Mouse (Mus musculus) embryo, embryonic 10 days (tissue): ENCODE data around the gene Gm960.
"Not testable (repeated sequence)": the region's sequence is repeated elsewhere in the genome, so short reads cannot be mapped to it uniquely, and the experiment has no call there.

Source experiments
- DNase-seq: peaks from one replicate; pipeline ENCODE4 v3.0.0-alpha.2; 2015; ENCODE audit warnings: low spot score

Gm960 gene

GRCm38 (mm10) chr19:4588430-4588829, 110.0 kb downstream of the Gm960 start:
- DNase-seq, result no peak

GRCm38 (mm10) chr19:4587426-4587825, 111.0 kb downstream of the Gm960 start:
- DNase-seq, result no peak

GRCm38 (mm10) chr19:4586783-4587182, 111.7 kb downstream of the Gm960 start:
- DNase-seq, result not testable (repeated sequence)

GRCm38 (mm10) chr19:4583856-4584255, 114.6 kb downstream of the Gm960 start:
- no peak for DNase-seq

GRCm38 (mm10) chr19:4579296-4579695, 119.2 kb downstream of the Gm960 start:
- DNase-seq, result no peak

GRCm38 (mm10) chr19:4578799-4579198, 119.7 kb downstream of the Gm960 start:
- no peak for DNase-seq
